Mouse (Mus musculus): ENCODE measurements around the gene Tle1.

- TF ChIP-seq CTCF (IDR thresholded peaks at IDR 0.05; ENCODE audit: extremely low read depth, insufficient read length, insufficient replicate concordance, low read depth, low read length) = no peak
- TF ChIP-seq POLR2A (IDR thresholded peaks at IDR 0.05; ENCODE audit: low read depth, low read length) = no peak
Observed at GRCm38 (mm10) chr4:72120050-72120449, 80.7 kb downstream of the Tle1 start.

All from small intestine, adult 2 months (tissue).